ENCODE assay signal across 20 mouse cellular contexts in genomic region chr4:69443956-69444355, GRCm38 (mm10).
DNase-seq lines count a peak whose midpoint lies in the region; ATAC-seq and TF ChIP-seq lines count a peak whose summit lies in the region.
"Had no signal": no experiment of that assay in that cellular context is flagged by ENCODE, and none has a peak within 500 bp of the region (broad histone marks: within the 10 kb centered on the region; RNA-seq: fewer than 3 reads in every experiment).

No protein-coding gene starts in this region.

- H3K4me1 ChIP-seq in kidney, postnatal 0 days (replicated peaks; ENCODE audit: insufficient read depth, low read length) = no peaks in the 10 kb centered on the region
- H3K4me1 ChIP-seq: forebrain, embryonic 13.5 days; hindbrain, embryonic 15.5 days had no signal

- H3K36me3 ChIP-seq in kidney, postnatal 0 days (ENCODE audit: insufficient read depth, low read length) = no peaks in the 10 kb centered on the region
- H3K36me3 ChIP-seq: G1E; hindbrain, embryonic 15.5 days had no signal

- no peak for TF ChIP-seq CTCF in kidney, postnatal 0 days (IDR thresholded peaks at IDR 0.05; ENCODE audit: low read depth)
- no peak for TF ChIP-seq CTCF in left cerebral cortex, adult 2 months (IDR thresholded peaks at IDR 0.05)

- no peak overlapping the region for H3K27ac ChIP-seq in kidney, postnatal 0 days
- no peak overlapping the region for H3K27ac ChIP-seq in left cerebral cortex, adult 2 months
- H3K27ac ChIP-seq: forebrain, embryonic 13.5 days; hindbrain, embryonic 15.5 days; layer of hippocampus, adult 2 months; liver, embryonic 14.5 days had no signal

- WGBS in kidney, postnatal 0 days = 84% methylated on average over 2 of the region's 2 CpGs

- H3K9me3 ChIP-seq in kidney, postnatal 0 days (replicated peaks; ENCODE audit: low read length) = no peaks in the 10 kb centered on the region
- H3K9me3 ChIP-seq: forebrain, embryonic 13.5 days; hindbrain, embryonic 15.5 days had no signal

- ATAC-seq in kidney, postnatal 0 days (replicated peaks; ENCODE audit: low FRiP score, low read depth) = no peak
- ATAC-seq: forebrain, embryonic 13.5 days had no signal

- no peak overlapping the region for H3K4me2 ChIP-seq in kidney, postnatal 0 days (ENCODE audit: low read length)
- H3K4me2 ChIP-seq: forebrain, embryonic 13.5 days; hindbrain, embryonic 15.5 days had no signal

- no peak overlapping the region for H3K4me3 ChIP-seq in kidney, postnatal 0 days (replicated peaks; ENCODE audit: low read depth, low read length)
- H3K4me3 ChIP-seq in left cerebral cortex, adult 2 months = no peak overlapping the region
- H3K4me3 ChIP-seq: forebrain, embryonic 13.5 days; hindbrain, embryonic 15.5 days; layer of hippocampus, adult 2 months had no signal

- no peaks in the 10 kb centered on the region for H3K27me3 ChIP-seq in kidney, postnatal 0 days (ENCODE audit: insufficient read depth, low read length)
- H3K27me3 ChIP-seq: forebrain, embryonic 13.5 days; hindbrain, embryonic 15.5 days had no signal

- intact Hi-C loops in left cerebral cortex, adult 2 months (cut with DNase I) = no loop called here

- H3K9ac ChIP-seq in kidney, postnatal 0 days (ENCODE audit: low read depth, low read length) = no peak overlapping the region
- H3K9ac ChIP-seq: forebrain, embryonic 13.5 days; hindbrain, embryonic 15.5 days; liver, embryonic 14.5 days had no signal

- DNase-seq in kidney, postnatal 0 days (ENCODE audit: low spot score) = peak; percentile 53
- DNase-seq in kidney, adult 18-20 months = no peak
- DNase-seq in lung, postnatal 14 days = peak; percentile 5
- no peak for DNase-seq in lung, postnatal 36 days
- peak; percentile 28 for DNase-seq in embryo, embryonic 11 days
- no peak for DNase-seq in spleen, postnatal 4 days (ENCODE audit: low spot score in 2 of 2)
- DNase-seq in left cerebral cortex, adult 2 months (ENCODE audit: extremely low spot score in 1 of 2, low spot score in 2 of 2) = no peak
- DNase-seq: adrenal gland, adult 2 months; cerebellum, adult 18-20 months; cerebellum, postnatal 36 days; gastrocnemius, postnatal 36 days; kidney, adult 2 months; left cerebral cortex, postnatal 4 days; midbrain, embryonic 14.5 days; thymus, adult 18-20 months had no signal

Comparison
In these comparisons a context has a peak if more than half of its experiments do, and no peak if none do; other contexts are left out.
1. DNase-seq: peak in kidney, postnatal 0 days (single experiment), lung, postnatal 14 days (single experiment) and embryo, embryonic 11 days (single experiment); none in kidney, adult 18-20 months (single experiment), lung, postnatal 36 days (single experiment), spleen, postnatal 4 days (0 of 2) and left cerebral cortex, adult 2 months (0 of 2).